Mouse (Mus musculus): Measurements from ENCODE around the gene Celsr1. TPM values are rescaled to one million over a fixed set of nuclear protein-coding genes. Genes with fewer than 3 reads are reported as not detected.

Celsr1 gene
- polyA plus RNA-seq, 1 experiment from 2014 or later, result 8.8 TPM

GRCm38 (mm10) chr15:85913605-85914004 lies 120.0 kb downstream of the Celsr1 start:
- Histone ChIP-seq H3K4me2 (replicated peaks; ENCODE audit: low read depth, low read length) (no peak overlapping the region), H3K9me3 (ENCODE audit: control insufficient read depth, low read length) (peaks cover 5% of the 10 kb centered on the region; the same call in 1 of the 2 replicates), H3K4me1 (ENCODE audit: control insufficient read depth, insufficient read depth, low read length) (peaks cover 16% of the 10 kb centered on the region), H3K9ac (ENCODE audit: low read depth, low read length) (no peak overlapping the region), H3K4me3 (ENCODE audit: low read length) (no peak overlapping the region), H3K27ac (ENCODE audit: low read depth, low read length) (no peak overlapping the region), H3K36me3 (ENCODE audit: control insufficient read depth, insufficient read depth, low read length) (no peaks in the 10 kb centered on the region), H3K27me3 (ENCODE audit: control insufficient read depth, insufficient read depth, low read length) (no peaks in the 10 kb centered on the region)
- WGBS, result 40% methylated on average over 2 of the region's 2 CpGs
- ATAC-seq (ENCODE audit: low FRiP score, low TSS enrichment), result no peak

GRCm38 (mm10) chr15:85909931-85910330 lies 123.6 kb downstream of the Celsr1 start:
- H3K4me1 ChIP-seq (ENCODE audit: control insufficient read depth, insufficient read depth, low read length), result peaks cover 16% of the 10 kb centered on the region
- 22% methylated on average over 10 of the region's 10 CpGs for WGBS
- ATAC-seq (ENCODE audit: low FRiP score, low TSS enrichment), result peak; percentile 28; the same call in 1 of the 2 replicates
- no peaks in the 10 kb centered on the region; the same call in 1 of the 2 replicates for H3K9me3 ChIP-seq (ENCODE audit: control insufficient read depth, low read length)
- H3K4me3 ChIP-seq (ENCODE audit: low read length), result no peak overlapping the region
- no peak overlapping the region for H3K9ac ChIP-seq (ENCODE audit: low read depth, low read length)
- no peak overlapping the region for H3K27ac ChIP-seq (ENCODE audit: low read depth, low read length)
- no peaks in the 10 kb centered on the region for H3K36me3 ChIP-seq (ENCODE audit: control insufficient read depth, insufficient read depth, low read length)
- H3K4me2 ChIP-seq (replicated peaks; ENCODE audit: low read depth, low read length), result no peak overlapping the region
- H3K27me3 ChIP-seq (ENCODE audit: control insufficient read depth, insufficient read depth, low read length), result no peaks in the 10 kb centered on the region

- 0 out of 2 replicates have a peak overlapping the region, but pooled peaks have one; percentile 30 for H3K27ac ChIP-seq (ENCODE audit: low read depth, low read length)
- peaks cover 16% of the 10 kb centered on the region for H3K4me1 ChIP-seq (ENCODE audit: control insufficient read depth, insufficient read depth, low read length)
- H3K9ac ChIP-seq (ENCODE audit: low read depth, low read length), result no peak overlapping the region
- no peaks in the 10 kb centered on the region for H3K36me3 ChIP-seq (ENCODE audit: control insufficient read depth, insufficient read depth, low read length)
- peak; percentile 14; the same call in 1 of the 2 replicates for ATAC-seq (ENCODE audit: low FRiP score, low TSS enrichment)
- H3K4me3 ChIP-seq (ENCODE audit: low read length), result no peak overlapping the region
- H3K9me3 ChIP-seq (ENCODE audit: control insufficient read depth, low read length), result no peaks in the 10 kb centered on the region; the same call in 1 of the 2 replicates
- no peaks in the 10 kb centered on the region for H3K27me3 ChIP-seq (ENCODE audit: control insufficient read depth, insufficient read depth, low read length)
- H3K4me2 ChIP-seq (replicated peaks; ENCODE audit: low read depth, low read length), result no peak overlapping the region
- 59% methylated on average over 3 of the region's 3 CpGs for whole genome bisulfite sequencing
These were observed 124.1 kb downstream of the Celsr1 start for GRCm38 (mm10) chr15:85909492-85909829.

- ATAC-seq (ENCODE audit: low FRiP score, low TSS enrichment), result peak; percentile 68
- H3K4me2 ChIP-seq (replicated peaks; ENCODE audit: low read depth, low read length), result no peak overlapping the region
- no peak overlapping the region for H3K4me3 ChIP-seq (ENCODE audit: low read length)
- 80% methylated on average over 7 of the region's 7 CpGs for WGBS
- H3K9me3 ChIP-seq (ENCODE audit: control insufficient read depth, low read length), result no peaks in the 10 kb centered on the region; the same call in 1 of the 2 replicates
- peaks cover 16% of the 10 kb centered on the region for H3K4me1 ChIP-seq (ENCODE audit: control insufficient read depth, insufficient read depth, low read length)
- no peaks in the 10 kb centered on the region for H3K27me3 ChIP-seq (ENCODE audit: control insufficient read depth, insufficient read depth, low read length)
- H3K27ac ChIP-seq (ENCODE audit: low read depth, low read length), result 0 out of 2 replicates have a peak overlapping the region, but pooled peaks have one; percentile 30
- no peak overlapping the region for H3K9ac ChIP-seq (ENCODE audit: low read depth, low read length)
- no peaks in the 10 kb centered on the region for H3K36me3 ChIP-seq (ENCODE audit: control insufficient read depth, insufficient read depth, low read length)
These were observed 124.7 kb downstream of the Celsr1 start for GRCm38 (mm10) chr15:85908660-85909491.

- no peak overlapping the region for H3K4me2 ChIP-seq (replicated peaks; ENCODE audit: low read depth, low read length)
- no peak overlapping the region for H3K4me3 ChIP-seq (ENCODE audit: low read length)
- H3K9ac ChIP-seq (ENCODE audit: low read depth, low read length), result no peak overlapping the region
- peaks cover 4% of the 10 kb centered on the region; the same call in 1 of the 2 replicates for H3K36me3 ChIP-seq (ENCODE audit: control insufficient read depth, insufficient read depth, low read length)
- H3K9me3 ChIP-seq (ENCODE audit: control insufficient read depth, low read length), result no peaks in the 10 kb centered on the region
- no peak overlapping the region for H3K27ac ChIP-seq (ENCODE audit: low read depth, low read length)
- WGBS, result 76% methylated on average over 8 of the region's 8 CpGs
- ATAC-seq (ENCODE audit: low FRiP score, low TSS enrichment), result no peak
- H3K27me3 ChIP-seq (ENCODE audit: control insufficient read depth, insufficient read depth, low read length), result no peaks in the 10 kb centered on the region
- H3K4me1 ChIP-seq (ENCODE audit: control insufficient read depth, insufficient read depth, low read length), result peaks cover 2% of the 10 kb centered on the region
These were observed 129.8 kb downstream of the Celsr1 start for GRCm38 (mm10) chr15:85903826-85904225.

- Histone ChIP-seq H3K36me3 (ENCODE audit: control insufficient read depth, insufficient read depth, low read length) (peaks cover 17% of the 10 kb centered on the region), H3K4me2 (replicated peaks; ENCODE audit: low read depth, low read length) (no peak overlapping the region), H3K4me1 (ENCODE audit: control insufficient read depth, insufficient read depth, low read length) (no peaks in the 10 kb centered on the region), H3K27ac (ENCODE audit: low read depth, low read length) (no peak overlapping the region), H3K9ac (ENCODE audit: low read depth, low read length) (no peak overlapping the region), H3K9me3 (ENCODE audit: control insufficient read depth, low read length) (no peaks in the 10 kb centered on the region), H3K4me3 (ENCODE audit: low read length) (no peak overlapping the region), H3K27me3 (ENCODE audit: control insufficient read depth, insufficient read depth, low read length) (no peaks in the 10 kb centered on the region)
- 91% methylated on average over 10 of the region's 10 CpGs for WGBS
- no peak for ATAC-seq (ENCODE audit: low FRiP score, low TSS enrichment)
These were observed 131.1 kb downstream of the Celsr1 start for GRCm38 (mm10) chr15:85902505-85902904.

GRCm38 (mm10) chr15:85900801-85901200 lies 132.8 kb downstream of the Celsr1 start:
- Histone ChIP-seq H3K4me3 (ENCODE audit: low read length) (no peak overlapping the region), H3K4me2 (replicated peaks; ENCODE audit: low read depth, low read length) (no peak overlapping the region), H3K9ac (ENCODE audit: low read depth, low read length) (no peak overlapping the region), H3K27ac (ENCODE audit: low read depth, low read length) (no peak overlapping the region), H3K4me1 (ENCODE audit: control insufficient read depth, insufficient read depth, low read length) (no peaks in the 10 kb centered on the region), H3K36me3 (ENCODE audit: control insufficient read depth, insufficient read depth, low read length) (peaks cover 32% of the 10 kb centered on the region), H3K9me3 (ENCODE audit: control insufficient read depth, low read length) (no peaks in the 10 kb centered on the region), H3K27me3 (ENCODE audit: control insufficient read depth, insufficient read depth, low read length) (no peaks in the 10 kb centered on the region)
- no peak for ATAC-seq (ENCODE audit: low FRiP score, low TSS enrichment)
- 83% methylated on average over 12 of the region's 12 CpGs for WGBS

GRCm38 (mm10) chr15:85900318-85900717 lies 133.3 kb downstream of the Celsr1 start:
- no peak for ATAC-seq (ENCODE audit: low FRiP score, low TSS enrichment)
- Histone ChIP-seq H3K4me3 (ENCODE audit: low read length) (no peak overlapping the region), H3K9me3 (ENCODE audit: control insufficient read depth, low read length) (no peaks in the 10 kb centered on the region), H3K36me3 (ENCODE audit: control insufficient read depth, insufficient read depth, low read length) (peaks cover 34% of the 10 kb centered on the region), H3K27ac (ENCODE audit: low read depth, low read length) (no peak overlapping the region), H3K27me3 (ENCODE audit: control insufficient read depth, insufficient read depth, low read length) (no peaks in the 10 kb centered on the region), H3K4me1 (ENCODE audit: control insufficient read depth, insufficient read depth, low read length) (no peaks in the 10 kb centered on the region), H3K4me2 (replicated peaks; ENCODE audit: low read depth, low read length) (no peak overlapping the region), H3K9ac (ENCODE audit: low read depth, low read length) (no peak overlapping the region)
- WGBS, result 88% methylated on average over 8 of the region's 8 CpGs

GRCm38 (mm10) chr15:85899396-85899795 lies 134.2 kb downstream of the Celsr1 start:
- no peak for ATAC-seq (ENCODE audit: low FRiP score, low TSS enrichment)

More at GRCm38 (mm10) chr15:85899396-85899795, 134.2 kb downstream of the Celsr1 start:
- H3K9me3 ChIP-seq (ENCODE audit: control insufficient read depth, low read length), result no peaks in the 10 kb centered on the region
- H3K4me1 ChIP-seq (ENCODE audit: control insufficient read depth, insufficient read depth, low read length), result no peaks in the 10 kb centered on the region
- no peak overlapping the region for H3K27ac ChIP-seq (ENCODE audit: low read depth, low read length)
- no peak overlapping the region for H3K4me2 ChIP-seq (replicated peaks; ENCODE audit: low read depth, low read length)
- H3K9ac ChIP-seq (ENCODE audit: low read depth, low read length), result no peak overlapping the region
- peaks cover 43% of the 10 kb centered on the region for H3K36me3 ChIP-seq (ENCODE audit: control insufficient read depth, insufficient read depth, low read length)
- 76% methylated on average over 6 of the region's 6 CpGs for WGBS
- no peaks in the 10 kb centered on the region for H3K27me3 ChIP-seq (ENCODE audit: control insufficient read depth, insufficient read depth, low read length)
- no peak overlapping the region for H3K4me3 ChIP-seq (ENCODE audit: low read length)

Measured in kidney, embryonic 14.5 days (tissue).